Mouse (Mus musculus): ENCODE data around the gene Isg20l2. TPM values are rescaled to one million over a fixed set of nuclear protein-coding genes. Genes with fewer than 3 reads are reported as not detected.
"Not testable (repeated sequence)": the region's sequence is repeated elsewhere in the genome, so short reads cannot be mapped to it uniquely, and the experiment has no call there.

Gene Isg20l2
- total RNA-seq (2021): 10 to 100 TPM; 20.2 to 20.6 TPM
- long read RNA-seq, experiment 1, transcript Isg20l2-201 (4 exons, 2,893 nt): major isoform, 14 of 20 reads
- long read RNA-seq, experiment 1, partial matches to known transcripts: 5 of 20 reads
- long read RNA-seq, experiment 1, other reads (novel, unspliced or antisense): 1 of 20 reads
- long read RNA-seq, experiment 2, transcript Isg20l2-201 (4 exons, 2,893 nt): major isoform, 18 of 28 reads
- long read RNA-seq, experiment 2, partial matches to known transcripts: 9 of 28 reads
- long read RNA-seq, experiment 2, other reads (novel, unspliced or antisense): 1 of 28 reads

GRCm38 (mm10) chr3:87930078-87930795, at the start of gene Isg20l2, which contains the start of gene Rrnad1:
Isg20l2 (plus strand) TSS chr3:87930314.
Rrnad1 (minus strand) TSS chr3:87930717.
- DNase-seq (ENCODE audit: low spot score in 2 of 2): peak; percentile 94 to 97

GRCm38 (mm10) chr3:87884291-87884690, 45.8 kb upstream of the Isg20l2 start:
- DNase-seq (ENCODE audit: low spot score in 2 of 2): no peak

- peak; percentile 28 to 41 for DNase-seq (ENCODE audit: low spot score in 2 of 2)
Measured at GRCm38 (mm10) chr3:87884708-87885251, 45.3 kb upstream of the Isg20l2 start.

- peak; percentile 50 to 83 for DNase-seq (ENCODE audit: low spot score in 2 of 2)
Measured at GRCm38 (mm10) chr3:87885281-87886003, 44.7 kb upstream of the Isg20l2 start, which contains the start of gene Prcc. Prcc (minus strand) TSS chr3:87885608.

- DNase-seq (ENCODE audit: low spot score in 2 of 2): no peak
Measured at GRCm38 (mm10) chr3:87886004-87886365, 44.1 kb upstream of the Isg20l2 start.

- DNase-seq (ENCODE audit: low spot score in 2 of 2): no peak
Measured at GRCm38 (mm10) chr3:87886416-87886815, 43.7 kb upstream of the Isg20l2 start.

- DNase-seq (ENCODE audit: low spot score in 2 of 2): not testable (repeated sequence)
Measured at GRCm38 (mm10) chr3:87887400-87887799, 42.7 kb upstream of the Isg20l2 start.

GRCm38 (mm10) chr3:87891481-87891880, 38.6 kb upstream of the Isg20l2 start:
- no peak for DNase-seq (ENCODE audit: low spot score in 2 of 2)

GRCm38 (mm10) chr3:87893367-87893905, 36.7 kb upstream of the Isg20l2 start:
- DNase-seq (ENCODE audit: low spot score in 2 of 2): no peak

GRCm38 (mm10) chr3:87899266-87899665, 30.8 kb upstream of the Isg20l2 start:
- DNase-seq (ENCODE audit: low spot score in 2 of 2): no peak

GRCm38 (mm10) chr3:87899776-87900175, 30.3 kb upstream of the Isg20l2 start:
- DNase-seq (ENCODE audit: low spot score in 2 of 2): no peak

- DNase-seq (ENCODE audit: low spot score in 2 of 2): no peak
Measured at GRCm38 (mm10) chr3:87901036-87901624, 29.0 kb upstream of the Isg20l2 start.

GRCm38 (mm10) chr3:87901959-87902358, 28.2 kb upstream of the Isg20l2 start:
- not testable (repeated sequence) for DNase-seq (ENCODE audit: low spot score in 2 of 2)

- no peak for DNase-seq (ENCODE audit: low spot score in 2 of 2)
Measured at GRCm38 (mm10) chr3:87903821-87904220, 26.3 kb upstream of the Isg20l2 start.

GRCm38 (mm10) chr3:87905880-87906485, 24.1 kb upstream of the Isg20l2 start, which contains the start of gene Hdgf:
Hdgf (plus strand) TSS chr3:87906321.
- DNase-seq (ENCODE audit: low spot score in 2 of 2): peak; percentile 89 to 94

- DNase-seq (ENCODE audit: low spot score in 2 of 2): peak; percentile 29 to 54
Measured at GRCm38 (mm10) chr3:87906601-87906980, 23.5 kb upstream of the Isg20l2 start.

GRCm38 (mm10) chr3:87906981-87907857, 22.9 kb upstream of the Isg20l2 start:
- peak in 1 of 2 experiments; percentile 33 for DNase-seq (ENCODE audit: low spot score in 2 of 2)

- no peak for DNase-seq (ENCODE audit: low spot score in 2 of 2)
Measured at GRCm38 (mm10) chr3:87907906-87908305, 22.2 kb upstream of the Isg20l2 start.

GRCm38 (mm10) chr3:87909381-87909780, 20.7 kb upstream of the Isg20l2 start:
- no peak for DNase-seq (ENCODE audit: low spot score in 2 of 2)
